Mouse (Mus musculus): ENCODE results near the gene Hes5. TPM values are rescaled to one million over a fixed set of nuclear protein-coding genes. Genes with fewer than 3 reads are reported as not detected.

Hes5 gene
- polyA plus RNA-seq, 1 experiment from 2014 or later: 601 TPM

- Histone ChIP-seq H3K4me1 (replicated peaks) (peaks cover 23% of the 10 kb centered on the region; the same call in 1 of the 2 replicates), H3K9me3 (no peaks in the 10 kb centered on the region), H3K36me3 (no peaks in the 10 kb centered on the region), H3K4me3 (no peak overlapping the region), H3K27ac (no peak overlapping the region), H3K27me3 (ENCODE audit: insufficient read depth, poor library complexity, severe bottlenecking) (no peaks in the 10 kb centered on the region)
- no peak for DNase-seq (ENCODE audit: low spot score)
Observed at GRCm38 (mm10) chr4:155008075-155008474, 47.4 kb downstream of the Hes5 start.

GRCm38 (mm10) chr4:155009216-155009615, 48.5 kb downstream of the Hes5 start:
- Histone ChIP-seq H3K27ac (no peak overlapping the region), H3K4me1 (replicated peaks) (peaks cover 32% of the 10 kb centered on the region; the same call in 1 of the 2 replicates), H3K4me3 (no peak overlapping the region), H3K36me3 (no peaks in the 10 kb centered on the region), H3K9me3 (no peaks in the 10 kb centered on the region), H3K27me3 (ENCODE audit: insufficient read depth, poor library complexity, severe bottlenecking) (peaks cover 4% of the 10 kb centered on the region; the same call in 1 of the 2 replicates)
- 81% methylated on average over 3 of the region's 3 CpGs for WGBS
- DNase-seq (ENCODE audit: low spot score): no peak

DNA sequence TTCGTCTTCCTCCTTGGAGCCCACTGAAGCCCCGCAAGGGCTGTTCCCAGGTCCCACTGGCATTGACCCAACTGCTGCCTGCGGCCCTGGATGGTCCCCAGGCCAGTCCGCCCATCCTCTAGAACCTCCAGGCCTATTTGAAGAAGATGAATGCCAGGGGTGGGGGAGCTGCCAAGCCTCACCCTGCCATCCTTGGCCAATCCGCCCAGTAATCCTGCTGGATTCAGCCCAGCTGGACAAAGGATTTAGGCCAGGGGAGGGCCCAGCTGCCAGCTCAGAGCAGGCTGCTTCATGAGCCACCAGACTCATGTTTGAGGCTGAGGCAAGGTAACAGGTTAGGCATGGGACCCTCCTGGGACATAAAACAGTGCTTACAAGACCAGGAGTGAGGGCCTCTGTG, 50.1 kb downstream of the Hes5 start:
- Histone ChIP-seq H3K9me3 (no peaks in the 10 kb centered on the region), H3K27ac (0 out of 2 replicates have a peak overlapping the region, but pooled peaks have one; percentile 31), H3K27me3 (ENCODE audit: insufficient read depth, poor library complexity, severe bottlenecking) (peaks cover 4% of the 10 kb centered on the region; the same call in 1 of the 2 replicates), H3K4me1 (replicated peaks) (peaks cover 40% of the 10 kb centered on the region), H3K4me3 (no peak overlapping the region), H3K36me3 (no peaks in the 10 kb centered on the region)
- DNase-seq (ENCODE audit: low spot score): no peak
- 84% methylated on average over 5 of the region's 5 CpGs for WGBS

DNA sequence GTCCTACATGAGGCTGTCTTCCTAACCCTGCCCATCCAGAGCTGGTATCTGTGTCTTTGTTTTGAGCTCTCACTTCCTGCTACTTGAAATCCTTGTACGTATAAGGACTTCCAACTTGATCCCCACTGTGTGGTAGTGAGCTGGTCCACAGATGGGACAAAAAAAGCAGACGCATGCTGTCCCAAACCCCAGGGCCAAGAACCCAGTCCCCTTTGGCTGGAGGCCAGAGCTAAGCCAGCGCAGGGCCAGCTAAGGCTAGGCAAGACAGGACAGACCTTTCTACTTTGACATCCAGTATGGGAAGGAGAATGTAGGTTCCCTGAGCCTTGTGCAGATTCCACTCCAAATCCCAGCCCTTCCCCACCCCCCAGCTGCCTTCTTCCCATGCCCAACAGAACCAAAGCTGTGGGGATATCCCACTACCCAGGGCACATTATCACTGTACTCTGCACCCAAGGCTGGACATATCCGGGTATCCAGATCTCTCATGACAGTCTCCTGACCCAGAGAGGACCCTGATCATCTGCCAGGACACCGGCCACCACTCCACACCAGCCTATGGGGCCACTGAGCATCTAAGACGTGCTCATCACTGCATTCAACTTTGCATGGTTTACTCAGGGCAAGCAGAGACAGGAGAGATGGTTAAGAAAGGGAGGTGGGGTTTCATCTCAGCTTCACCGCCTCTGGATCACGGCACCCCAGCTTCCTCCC, 50.7 kb downstream of the Hes5 start:
- WGBS: 80% methylated on average over 8 of the region's 8 CpGs

More for the DNA sequence above, 50.7 kb downstream of the Hes5 start:
- Histone ChIP-seq H3K27ac (no peak overlapping the region), H3K27me3 (ENCODE audit: insufficient read depth, poor library complexity, severe bottlenecking) (peaks cover 4% of the 10 kb centered on the region; the same call in 1 of the 2 replicates), H3K36me3 (no peaks in the 10 kb centered on the region), H3K4me1 (replicated peaks) (peaks cover 43% of the 10 kb centered on the region), H3K9me3 (no peaks in the 10 kb centered on the region), H3K4me3 (no peak overlapping the region)
- DNase-seq (ENCODE audit: low spot score): no peak

Other genes starting within 250 kb of the Hes5 start
- 0.65 and 0.68 TPM in 2 replicates for gene Ttc34, start 123.5 kb upstream of the Hes5 start, polyA plus RNA-seq (2016; fragmentation: Nextera tagmentation; extraction: Ambion mirVana)
- 0.31 and 0.68 TPM in 2 replicates for gene Mmel1, start 91.3 kb upstream of the Hes5 start, polyA plus RNA-seq (2016; fragmentation: Nextera tagmentation; extraction: Ambion mirVana)
- gene Fam213b, start 61.8 kb upstream of the Hes5 start, polyA plus RNA-seq (2016; fragmentation: Nextera tagmentation; extraction: Ambion mirVana): 47.4 and 51.5 TPM in 2 replicates
- gene Tnfrsf14, start 32.4 kb upstream of the Hes5 start, polyA plus RNA-seq (2016; fragmentation: Nextera tagmentation; extraction: Ambion mirVana): 0.43 and 0.87 TPM in 2 replicates
- 39.9 and 46.5 TPM in 2 replicates for gene Pank4, start 3.2 kb downstream of the Hes5 start, polyA plus RNA-seq (2016; fragmentation: Nextera tagmentation; extraction: Ambion mirVana)
- 2.1 and 2.6 TPM in 2 replicates for gene Plch2, start 95.9 kb downstream of the Hes5 start, polyA plus RNA-seq (2016; fragmentation: Nextera tagmentation; extraction: Ambion mirVana)
- gene Pex10, start 106.1 kb downstream of the Hes5 start, polyA plus RNA-seq (2016; fragmentation: Nextera tagmentation; extraction: Ambion mirVana): 19.9 and 21.4 TPM in 2 replicates
- gene Rer1, start 125.5 kb downstream of the Hes5 start, polyA plus RNA-seq (2016; fragmentation: Nextera tagmentation; extraction: Ambion mirVana): 138 and 144 TPM in 2 replicates
- 4.4 and 6.0 TPM in 2 replicates for gene Morn1, start 125.7 kb downstream of the Hes5 start, polyA plus RNA-seq (2016; fragmentation: Nextera tagmentation; extraction: Ambion mirVana)